Comparison of ENCODE assay signal across 13 mouse cellular contexts in genomic region chr2:7173271-7174064, GRCm38 (mm10).
DNase-seq lines count a peak whose midpoint lies in the region; ATAC-seq and TF ChIP-seq lines count a peak whose summit lies in the region.
"Had no signal": no experiment of that assay in that cellular context is flagged by ENCODE, and none has a peak within 500 bp of the region (broad histone marks: within the 10 kb centered on the region; RNA-seq: fewer than 3 reads in every experiment).

No protein-coding gene starts in this region.

- ATAC-seq in cerebellum, adult (ENCODE audit: insufficient number of reproducible peaks, low FRiP score, low TSS enrichment): peak; percentile 89
- ATAC-seq in forebrain, embryonic 16.5 days: peak; percentile 90
- ATAC-seq: intestine, embryonic 16.5 days; liver, embryonic 12.5 days had no signal

- H3K27ac ChIP-seq in gastrocnemius, adult 2 months: no peak overlapping the region
- peak overlapping the region; percentile 91 for H3K27ac ChIP-seq in forebrain, embryonic 16.5 days (ENCODE audit: low read length)
- H3K27ac ChIP-seq: liver, embryonic 12.5 days had no signal

- no peak overlapping the region for H3K4me3 ChIP-seq in gastrocnemius, adult 2 months
- no peak overlapping the region for H3K4me3 ChIP-seq in forebrain, embryonic 16.5 days (replicated peaks; ENCODE audit: low read length)
- H3K4me3 ChIP-seq: liver, embryonic 12.5 days had no signal

- no peaks in the 10 kb centered on the region for H3K27me3 ChIP-seq in forebrain, embryonic 16.5 days (replicated peaks; ENCODE audit: control insufficient read depth, insufficient read depth, low read length)
- H3K27me3 ChIP-seq: liver, embryonic 12.5 days had no signal

- peaks cover 10% of the 10 kb centered on the region for H3K4me1 ChIP-seq in forebrain, embryonic 16.5 days (replicated peaks; ENCODE audit: control insufficient read depth, insufficient read depth, low read length)
- H3K4me1 ChIP-seq: liver, embryonic 12.5 days had no signal

- no peaks in the 10 kb centered on the region for H3K36me3 ChIP-seq in forebrain, embryonic 16.5 days (ENCODE audit: control insufficient read depth, insufficient read depth)
- H3K36me3 ChIP-seq: liver, embryonic 12.5 days had no signal

- 54% methylated on average over 11 of the region's 11 CpGs for WGBS in forebrain, embryonic 16.5 days

- no peak overlapping the region for H3K9ac ChIP-seq in forebrain, embryonic 16.5 days (replicated peaks; ENCODE audit: low read depth, low read length)
- H3K9ac ChIP-seq: liver, embryonic 12.5 days had no signal

- no peak overlapping the region for H3K4me2 ChIP-seq in forebrain, embryonic 16.5 days (ENCODE audit: low read length)
- H3K4me2 ChIP-seq: liver, embryonic 12.5 days had no signal

- DNase-seq in gastrocnemius, adult 2 months: peak; percentile 24
- no peak for DNase-seq in gastrocnemius, postnatal 4 days (ENCODE audit: low spot score in 2 of 2)
- DNase-seq in adipocyte (ENCODE audit: low spot score): peak; percentile 8
- no peak for DNase-seq in urinary bladder, adult 18-20 months (ENCODE audit: low spot score in 2 of 2)
- no peak for DNase-seq in MN1 (ENCODE audit: low spot score)
- DNase-seq in embryo, embryonic 10.5 days (ENCODE audit: low spot score): no peak
- DNase-seq: gastrocnemius, postnatal 10 days; heart, postnatal 10 days; thymus, adult 2 months had no signal

- TF ChIP-seq CTCF in gastrocnemius, adult 2 months (IDR thresholded peaks at IDR 0.05): no peak

- intact Hi-C loops in gastrocnemius, adult 2 months (cut with DNase I): no loop called here

- no peaks in the 10 kb centered on the region for H3K9me3 ChIP-seq in forebrain, embryonic 16.5 days (ENCODE audit: control insufficient read depth, low read length)
- H3K9me3 ChIP-seq: liver, embryonic 12.5 days had no signal

Comparison
In these comparisons a context has a peak if more than half of its experiments do, and no peak if none do; other contexts are left out.
1. DNase-seq: peak in gastrocnemius, adult 2 months (single experiment) and adipocyte (single experiment); none in gastrocnemius, postnatal 4 days (0 of 2), urinary bladder, adult 18-20 months (0 of 2), MN1 (single experiment) and embryo, embryonic 10.5 days (single experiment).